Mouse (Mus musculus): Measurements from ENCODE around the gene Kbtbd2.

The Kbtbd2 gene

DNA sequence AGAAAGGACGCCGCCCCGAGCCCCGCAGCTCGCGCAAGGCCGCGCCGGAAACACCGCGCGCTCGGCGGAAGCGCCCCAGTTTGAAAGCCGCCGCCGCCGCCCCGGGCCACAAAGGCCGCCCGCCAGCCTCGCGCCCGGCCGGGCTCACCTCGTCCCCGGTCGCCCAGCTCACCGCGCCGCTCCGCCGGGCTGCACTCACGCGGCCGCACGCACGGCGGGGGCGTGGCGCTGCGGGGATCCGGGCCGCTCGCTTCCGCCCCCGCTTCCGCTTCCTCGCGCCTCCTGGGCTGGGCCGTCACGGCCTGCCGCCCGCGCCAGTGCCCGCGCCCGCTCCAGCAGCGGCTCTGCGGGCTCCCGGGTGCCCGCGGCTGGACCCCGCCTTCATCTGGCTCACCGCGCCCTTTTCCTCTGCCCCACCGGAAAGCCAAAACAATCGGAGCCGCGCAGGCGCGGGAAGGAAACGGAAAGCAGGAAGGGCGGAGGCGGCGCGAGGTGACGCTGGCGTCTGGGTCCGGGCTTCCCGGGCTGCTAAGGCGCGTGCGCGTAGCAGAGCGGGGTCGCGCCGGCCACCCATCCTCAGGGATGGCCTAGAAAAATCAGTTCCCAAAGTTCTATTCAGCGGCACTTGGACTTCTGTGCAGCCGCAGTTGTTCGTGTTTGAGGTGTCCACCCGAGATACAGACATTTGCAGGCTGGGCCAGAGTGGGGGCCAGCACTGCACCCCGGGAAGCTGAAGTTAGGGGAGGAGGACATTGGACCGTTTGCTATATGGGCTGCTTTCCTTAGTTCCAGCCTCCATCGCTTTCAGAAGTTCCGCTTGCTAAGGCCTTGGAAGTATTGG is at the start of gene Kbtbd2:
Gene Kbtbd2, minus strand, starts transcription at position 503 of the 841 bp plus-strand sequence.
- peak; percentile 97 for DNase-seq (ENCODE audit: low read depth, low spot score)

DNA sequence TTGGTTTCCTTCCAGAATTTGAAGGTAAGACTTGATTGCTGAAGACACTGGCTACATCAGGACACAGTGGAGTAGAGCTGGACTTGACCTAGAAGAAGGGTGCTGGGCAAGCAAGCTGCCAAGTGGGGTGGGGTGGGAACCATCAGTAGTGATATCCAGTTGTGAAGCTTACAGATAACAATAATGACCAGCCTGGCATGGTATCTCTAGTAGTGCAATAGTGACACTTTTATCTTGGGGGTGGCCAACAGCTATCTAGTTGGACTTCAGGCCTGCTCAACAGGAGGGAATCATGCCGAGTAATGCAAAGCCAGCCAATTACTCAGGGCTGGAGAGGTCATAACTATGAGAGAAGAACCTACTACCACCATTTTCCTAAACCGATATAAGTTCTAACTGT is 46.8 kb upstream of the Kbtbd2 start:
- no peak for DNase-seq (ENCODE audit: low read depth, low spot score)

DNA sequence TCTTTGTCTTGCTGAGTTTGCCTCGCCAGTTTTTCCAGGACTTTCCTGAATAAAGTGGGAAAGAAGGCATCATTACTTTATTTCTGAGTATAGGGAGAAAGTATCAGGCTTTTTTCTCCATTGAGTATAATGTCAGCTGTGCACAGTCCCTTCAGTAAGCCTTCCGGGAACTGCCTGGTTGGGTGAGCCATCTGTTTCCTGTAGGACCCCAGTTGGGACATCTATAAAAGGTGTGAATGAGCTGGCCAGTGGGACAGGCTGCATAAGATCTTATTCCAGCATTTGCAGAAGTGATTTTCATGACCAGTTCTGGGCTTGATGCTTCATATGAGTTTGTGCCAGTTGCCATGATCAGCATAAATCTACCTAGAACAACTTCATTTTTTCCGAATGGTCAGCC is 45.6 kb upstream of the Kbtbd2 start:
- no peak for DNase-seq (ENCODE audit: low read depth, low spot score)

DNA sequence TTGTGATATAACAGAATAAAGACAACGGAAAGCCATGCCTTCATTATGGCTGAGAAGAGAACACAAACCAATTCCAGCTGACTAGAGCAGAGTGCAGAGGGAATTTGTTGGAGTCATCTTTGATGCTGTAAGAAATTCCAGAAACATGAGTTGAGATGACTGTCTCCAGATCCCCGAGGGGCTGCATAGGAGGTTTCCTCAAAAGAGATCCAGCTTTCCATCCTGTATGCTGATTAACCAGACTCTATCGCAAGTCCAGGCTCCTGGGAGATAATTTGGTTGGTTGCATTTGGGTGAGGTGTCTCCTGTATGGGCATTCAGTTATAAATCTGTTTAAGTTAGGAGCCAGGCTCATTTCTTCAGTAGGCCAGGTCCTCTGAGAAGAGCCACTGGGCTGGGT is 40.0 kb upstream of the Kbtbd2 start:
- DNase-seq (ENCODE audit: low read depth, low spot score): no peak

DNA sequence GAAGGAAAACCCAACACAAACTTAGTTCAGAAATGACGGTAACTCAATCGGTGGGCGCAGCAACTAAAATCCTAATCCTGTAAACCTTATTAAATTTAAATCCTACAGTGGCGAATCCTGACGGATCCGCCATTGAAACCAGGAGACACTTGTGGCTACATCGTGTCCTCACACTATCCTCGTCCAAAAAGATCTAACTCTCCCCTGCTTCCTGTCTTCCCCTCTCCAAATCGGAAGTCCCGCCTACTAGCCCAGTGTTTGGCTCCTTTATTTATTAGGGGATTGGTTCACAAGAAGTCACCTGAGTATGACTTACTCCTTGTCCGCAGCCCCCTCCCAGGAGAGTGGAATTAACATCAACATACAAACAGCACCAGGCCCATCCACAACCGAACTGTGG is 39.6 kb upstream of the Kbtbd2 start:
- no peak for DNase-seq (ENCODE audit: low read depth, low spot score)

DNA sequence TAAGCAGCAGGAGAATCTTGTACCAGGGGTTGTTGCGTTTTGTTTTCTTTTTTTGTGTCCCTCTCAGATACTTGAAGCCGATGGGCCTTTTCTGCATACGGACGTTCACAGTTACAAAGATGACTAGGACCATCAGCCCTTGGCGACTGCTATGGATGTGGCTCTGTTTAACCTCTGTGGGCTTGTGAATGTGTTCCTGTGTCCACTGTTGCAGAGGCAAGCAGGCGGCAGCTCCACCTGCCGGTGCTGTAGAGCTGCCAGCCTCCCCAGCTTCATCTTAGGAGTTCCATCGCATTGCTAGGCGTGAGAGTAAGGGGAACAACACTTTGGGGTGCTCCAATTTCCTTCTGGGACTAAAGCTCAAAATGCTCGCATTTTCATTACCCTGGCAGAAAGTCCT is 37.9 kb upstream of the Kbtbd2 start:
- peak; percentile 31 for DNase-seq (ENCODE audit: low read depth, low spot score)

DNA sequence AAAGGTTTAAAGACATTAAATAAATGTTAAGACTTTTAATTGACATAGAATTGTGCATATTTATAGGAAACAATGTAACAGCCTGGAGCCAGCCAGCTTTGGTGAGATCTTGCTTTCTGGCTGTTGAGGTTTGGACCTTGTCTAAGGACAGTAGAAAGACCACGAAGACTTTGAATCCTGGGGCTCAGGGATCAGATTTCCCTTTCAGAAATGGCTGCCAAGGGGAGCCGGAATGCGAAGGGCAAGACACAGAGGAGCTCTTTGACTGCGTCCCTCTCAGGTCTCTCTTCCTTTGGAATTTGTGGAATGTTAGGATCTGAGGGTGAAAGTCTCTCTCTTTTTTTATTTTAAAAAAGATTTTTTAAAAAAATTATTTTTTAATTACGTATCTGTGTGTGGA is 37.2 kb upstream of the Kbtbd2 start:
- no peak for DNase-seq (ENCODE audit: low read depth, low spot score)

DNA sequence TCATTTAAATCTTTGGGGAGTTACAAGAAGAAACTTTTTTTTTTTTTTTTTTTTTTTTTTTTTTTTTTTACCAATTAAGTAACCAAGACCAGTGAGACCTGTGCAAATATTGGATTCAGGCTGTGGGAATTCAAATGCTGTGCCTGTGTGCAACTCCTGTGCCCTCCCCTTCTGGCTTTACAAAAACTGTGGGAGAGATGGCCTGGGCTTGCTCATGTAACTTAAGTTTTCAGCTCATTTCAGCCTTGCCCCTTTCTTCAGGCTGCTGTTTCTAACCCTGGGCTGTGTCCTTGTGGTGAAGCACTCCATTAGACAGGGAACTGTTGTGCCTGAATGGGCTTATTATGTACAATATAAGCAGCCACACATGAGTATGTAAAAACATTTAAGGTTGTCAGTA is 35.2 kb upstream of the Kbtbd2 start:
- no peak for DNase-seq (ENCODE audit: low read depth, low spot score)

DNA sequence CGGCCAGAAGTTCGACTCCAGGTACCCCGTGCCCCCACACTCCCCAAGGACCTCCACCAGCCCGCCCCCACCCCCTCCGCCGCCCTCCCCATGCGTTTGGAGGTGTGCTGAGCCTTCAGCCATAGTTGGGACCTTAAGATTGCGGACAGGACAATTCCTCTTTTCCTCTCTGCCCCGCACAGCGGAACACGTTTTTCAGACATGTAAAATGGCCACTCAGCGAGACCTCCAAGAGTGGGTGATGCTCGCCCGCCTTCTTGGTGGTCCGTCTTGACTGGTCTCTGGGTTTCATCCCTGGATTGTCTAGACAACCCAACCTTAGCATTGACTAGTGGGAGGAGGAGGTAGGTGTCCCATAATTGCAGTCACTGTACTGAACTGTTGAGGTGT is 34.8 kb upstream of the Kbtbd2 start:
- no peak for DNase-seq (ENCODE audit: low read depth, low spot score)

DNA sequence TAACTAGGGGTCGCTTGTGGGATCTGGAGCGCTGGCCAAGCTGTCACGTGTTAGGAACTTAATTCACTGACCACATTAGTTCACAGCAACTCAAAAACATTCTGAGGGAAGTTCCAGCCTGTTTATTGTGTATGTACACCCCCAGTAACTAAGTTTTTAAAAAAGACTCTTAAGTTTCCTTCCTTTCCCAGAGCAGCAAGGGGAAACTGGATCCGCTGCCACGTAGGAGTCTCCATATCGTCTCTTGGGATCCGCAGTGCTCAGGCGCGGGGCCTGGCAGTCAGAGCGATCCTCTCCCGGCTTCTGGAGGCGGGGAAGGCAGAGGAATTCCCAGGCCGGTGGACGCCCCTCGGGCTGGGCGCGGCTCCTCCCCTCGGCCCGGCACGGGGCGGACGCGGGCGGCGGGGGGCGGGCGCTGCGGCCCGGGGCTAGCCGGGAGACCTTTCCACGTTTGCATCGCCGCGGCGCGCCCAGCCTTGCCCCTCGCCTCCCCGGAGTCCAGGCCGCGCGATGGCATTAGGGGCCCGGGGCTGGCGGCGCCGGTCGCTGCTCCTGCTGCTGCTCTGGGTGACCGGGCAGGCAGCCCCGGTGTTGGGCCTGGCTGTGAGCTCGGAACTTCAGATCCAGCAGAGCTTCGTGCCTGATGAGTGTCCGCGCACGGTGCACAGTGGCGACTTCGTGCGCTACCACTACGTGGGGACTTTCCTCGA is 34.2 kb upstream of the Kbtbd2 start, which contains the start of gene Fkbp9:
Gene Fkbp9, plus strand, starts transcription at position 363 of the 710 bp plus-strand sequence.
- DNase-seq (ENCODE audit: low read depth, low spot score): peak; percentile 45

DNA sequence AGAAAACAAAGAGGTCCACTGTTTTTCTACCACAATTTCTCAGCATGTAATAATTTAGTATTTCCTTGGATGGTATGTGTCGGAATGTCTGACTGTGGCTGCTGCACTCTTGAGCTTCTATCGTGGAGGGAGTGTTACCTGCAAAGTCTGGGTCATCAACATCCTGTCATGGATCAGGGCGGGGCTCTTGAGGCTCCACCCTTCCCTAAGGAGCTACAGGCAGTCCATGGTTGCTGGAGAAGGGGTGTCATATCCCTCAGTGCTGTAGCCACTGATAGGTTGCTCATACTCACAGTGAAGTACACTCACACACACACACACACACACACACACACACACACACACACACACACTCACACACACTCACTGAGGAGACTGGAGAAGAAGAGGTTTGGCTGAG is 28.0 kb upstream of the Kbtbd2 start:
- no peak for DNase-seq (ENCODE audit: low read depth, low spot score)

DNA sequence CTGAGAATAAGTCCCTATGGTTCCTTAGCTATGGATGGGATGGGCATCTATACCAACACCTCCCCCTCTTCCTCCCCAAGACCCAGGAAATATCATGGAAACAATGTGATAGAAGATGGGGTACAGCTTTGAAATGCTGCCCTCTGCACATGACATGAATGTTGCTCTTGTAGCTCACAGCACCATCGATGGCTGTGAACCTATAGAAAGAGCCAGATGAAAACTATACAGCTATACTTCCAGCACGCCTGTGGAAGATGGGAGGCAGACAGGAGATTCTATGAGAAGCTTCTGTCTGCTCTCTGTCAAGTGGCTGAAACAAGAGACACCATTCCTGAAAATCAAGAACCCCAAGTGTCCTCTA is 21.5 kb upstream of the Kbtbd2 start:
- DNase-seq (ENCODE audit: low read depth, low spot score): no peak

DNA sequence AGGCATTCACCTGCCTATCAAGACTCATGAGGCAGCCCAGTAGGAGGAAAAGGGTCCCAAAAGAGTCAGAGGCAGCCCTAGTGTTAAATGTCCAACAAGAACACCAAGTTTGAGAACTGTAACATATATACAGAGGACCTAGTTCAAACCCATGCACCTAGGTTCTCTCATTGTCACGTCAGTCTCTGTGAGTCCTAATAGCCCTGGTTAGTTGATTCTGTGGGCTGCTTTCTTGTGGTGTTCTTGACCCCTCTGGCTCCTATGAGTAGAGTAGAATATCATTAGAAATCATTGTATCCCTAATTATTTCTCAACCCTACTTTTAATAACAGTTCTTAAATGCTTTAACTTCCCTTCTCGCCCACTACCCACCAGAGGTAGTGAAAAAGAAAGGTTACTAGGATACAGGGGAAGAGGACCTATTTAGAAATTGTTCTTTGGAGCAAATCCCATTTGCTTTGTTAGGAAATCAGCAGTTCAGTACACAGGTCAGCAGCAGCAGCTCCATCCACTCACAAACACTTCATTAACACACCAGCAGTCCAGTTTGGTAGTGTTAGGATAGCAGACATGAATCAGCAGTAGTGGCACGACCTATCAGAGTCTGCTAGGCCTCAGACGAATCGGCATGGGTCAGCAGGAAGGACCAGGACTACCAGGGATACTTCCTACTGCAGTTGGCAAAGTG is 21.0 kb upstream of the Kbtbd2 start:
- no peak for DNase-seq (ENCODE audit: low read depth, low spot score)

DNA sequence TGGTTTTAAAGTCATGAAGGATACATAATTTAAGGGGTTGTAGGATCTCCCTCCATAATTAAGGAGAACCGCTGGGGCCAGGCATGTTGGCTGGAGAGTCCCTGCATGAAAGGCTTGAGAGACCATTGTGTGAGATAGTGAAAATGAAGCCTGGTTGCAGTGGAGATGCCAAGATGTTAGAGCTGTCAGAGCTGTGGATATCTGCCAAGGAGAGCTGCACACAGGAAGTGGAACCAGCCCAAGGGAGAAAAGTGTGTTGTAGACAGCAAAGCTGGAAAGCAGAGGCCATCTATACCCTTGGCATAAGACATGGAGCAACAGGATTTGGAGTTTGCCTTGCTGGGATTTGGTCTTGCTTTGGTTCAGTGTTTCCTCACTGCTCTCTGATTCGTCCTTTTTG is 15.7 kb upstream of the Kbtbd2 start:
- no peak for DNase-seq (ENCODE audit: low read depth, low spot score)

DNA sequence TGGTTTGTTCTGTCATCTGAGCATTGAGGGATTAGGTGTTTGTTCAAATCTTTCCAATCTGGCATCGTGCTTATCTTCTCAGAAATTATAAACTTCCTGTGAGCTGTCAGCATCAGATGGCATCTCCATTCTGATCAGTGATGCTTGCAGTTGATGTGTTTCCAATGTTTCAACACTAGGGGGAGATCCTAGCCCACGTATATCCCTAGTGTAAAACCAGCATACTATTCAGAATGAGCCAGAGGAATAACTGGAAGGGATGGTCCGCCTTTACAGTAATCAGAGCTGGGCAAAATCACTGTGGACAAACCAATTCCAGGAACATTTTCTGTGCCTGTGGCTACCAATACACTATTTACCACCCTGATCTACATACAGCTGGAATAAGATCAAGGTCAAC is 11.0 kb upstream of the Kbtbd2 start:
- peak; percentile 80 for DNase-seq (ENCODE audit: low read depth, low spot score)

DNA sequence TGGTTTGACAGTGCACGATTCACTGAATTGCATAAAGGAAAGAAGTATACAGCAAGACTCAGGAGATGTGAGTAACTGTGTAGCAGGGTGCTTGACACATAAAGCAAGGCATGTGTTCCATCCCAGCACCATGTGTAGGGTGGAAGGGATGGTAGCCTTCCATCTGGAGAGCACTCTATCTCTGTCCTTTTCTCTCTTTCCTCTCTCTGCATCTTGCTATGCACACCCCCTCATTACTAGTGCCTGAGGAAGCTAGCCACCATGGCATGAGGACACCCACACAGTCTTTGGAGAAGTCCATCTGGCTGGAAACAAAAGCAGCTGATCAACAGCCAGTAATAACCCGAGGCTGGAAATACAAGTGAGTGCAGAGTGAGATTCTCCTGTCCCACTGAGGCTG is 8.6 kb upstream of the Kbtbd2 start:
- peak; percentile 78 for DNase-seq (ENCODE audit: low read depth, low spot score)

DNA sequence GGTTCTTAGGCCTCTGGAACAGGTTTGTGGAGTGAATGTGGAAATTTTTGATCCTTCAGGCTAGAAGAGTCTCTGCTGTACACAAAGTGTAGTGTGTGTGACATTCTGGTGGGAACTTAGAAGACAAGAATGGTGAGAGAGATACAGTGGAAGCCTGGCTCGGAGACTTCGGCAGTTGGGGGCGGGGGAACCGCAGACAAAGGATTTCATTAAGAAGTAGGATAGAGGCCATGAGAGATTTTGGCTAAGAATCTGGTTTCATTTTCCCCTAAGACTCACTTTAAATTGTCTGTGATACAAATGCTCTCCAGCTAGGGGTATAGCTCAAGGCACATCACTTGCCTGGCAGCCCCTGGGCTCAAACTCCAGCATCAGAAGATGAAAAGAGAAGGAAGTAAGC is 7.4 kb upstream of the Kbtbd2 start:
- DNase-seq (ENCODE audit: low read depth, low spot score): no peak

DNA sequence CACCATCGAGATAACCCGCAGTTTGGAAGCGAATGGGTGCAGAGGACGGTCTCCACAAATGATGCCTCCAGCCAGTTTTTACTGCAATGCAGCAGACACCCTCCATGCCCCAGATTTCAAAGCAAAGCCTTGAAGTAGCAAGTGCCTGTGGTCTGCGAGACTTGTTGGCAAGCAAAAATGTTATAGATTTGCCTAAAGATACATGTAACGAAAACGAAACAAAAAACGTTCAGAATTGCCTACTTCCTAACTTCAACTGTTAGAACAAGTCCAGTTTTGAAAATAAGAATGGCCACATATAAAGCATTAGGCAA is 496 bp upstream of the Kbtbd2 start:
- no peak for DNase-seq (ENCODE audit: low read depth, low spot score)

DNA sequence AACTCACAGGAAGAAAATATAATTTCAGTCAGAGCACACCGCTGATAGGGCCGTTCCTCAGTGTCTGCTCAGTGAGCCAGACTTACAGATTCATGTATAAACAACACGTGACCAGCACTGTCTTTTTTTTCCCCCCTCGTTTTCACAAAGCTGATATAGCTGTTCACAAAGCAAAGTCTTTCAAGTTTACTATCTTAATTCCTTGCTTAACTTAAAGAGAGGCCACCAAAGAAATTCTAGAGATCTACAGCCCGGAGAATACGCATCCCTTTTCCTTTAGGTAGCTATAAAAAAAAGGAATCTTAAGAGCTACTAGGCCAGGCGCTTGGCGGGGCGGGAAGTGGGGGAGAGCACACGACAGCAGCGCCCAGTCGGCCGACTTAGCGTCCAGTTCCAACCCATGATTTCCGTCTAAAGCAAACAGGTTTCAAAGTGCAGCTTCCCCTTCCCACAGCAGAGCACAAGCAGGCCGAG is 908 bp downstream of the Kbtbd2 start:
- peak; percentile 66 for DNase-seq (ENCODE audit: low read depth, low spot score)

DNA sequence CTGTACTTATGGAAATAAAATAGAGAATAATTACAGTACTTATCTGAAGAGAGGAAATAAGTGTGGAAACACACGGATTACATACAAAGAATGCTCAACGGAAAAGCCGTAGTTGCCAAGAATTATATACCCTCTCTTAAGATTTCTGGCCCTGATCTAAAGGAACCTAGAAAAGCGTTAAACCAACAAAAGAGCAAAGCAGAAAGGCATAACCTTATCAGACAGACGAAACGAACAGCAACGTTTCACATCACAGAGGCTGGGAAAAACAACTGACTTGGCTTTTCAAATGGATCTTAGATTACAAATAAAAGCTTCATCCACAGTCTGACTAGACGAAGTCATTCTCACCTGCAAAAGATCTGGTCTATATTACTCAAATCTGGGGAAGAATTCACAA is 1.4 kb downstream of the Kbtbd2 start:
- DNase-seq (ENCODE audit: low read depth, low spot score): no peak

DNA sequence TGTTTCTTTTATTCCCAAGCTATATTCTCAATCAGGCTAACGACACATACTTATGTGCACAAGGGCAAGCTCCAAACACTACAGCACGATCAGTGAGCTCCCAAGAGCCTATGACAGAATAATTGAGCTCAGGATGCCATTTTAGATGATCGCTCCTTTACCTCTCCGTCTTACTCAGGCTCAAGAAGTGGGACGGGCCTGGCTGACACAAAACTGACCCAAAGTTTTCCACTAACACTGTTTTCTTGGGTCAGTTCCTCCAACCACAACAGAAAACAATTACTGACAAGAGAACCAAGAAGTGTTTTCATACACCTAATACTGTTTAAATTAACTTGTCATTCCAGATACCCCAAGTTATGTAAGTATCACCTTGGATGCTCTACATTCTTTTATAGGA is 2.8 kb downstream of the Kbtbd2 start:
- DNase-seq (ENCODE audit: low read depth, low spot score): no peak

DNA sequence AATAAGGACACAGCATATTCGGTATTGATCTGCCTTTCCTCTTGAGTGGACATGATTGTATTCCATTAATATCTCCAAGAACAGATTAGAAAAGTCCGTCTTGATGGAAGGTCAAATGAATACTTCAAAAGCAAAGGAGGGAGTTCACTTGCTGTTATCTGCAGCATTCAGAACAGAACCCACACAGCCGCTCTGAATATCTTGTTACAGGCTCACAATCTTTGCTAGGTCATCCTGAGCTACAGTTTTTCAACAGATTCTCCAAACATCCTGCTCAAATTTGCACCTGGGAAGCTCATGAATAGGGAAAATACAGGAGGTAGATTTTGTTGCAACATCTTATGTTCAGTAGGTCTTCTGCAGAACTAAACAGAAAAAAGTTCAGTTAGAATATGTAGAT is 8.3 kb downstream of the Kbtbd2 start:
- DNase-seq (ENCODE audit: low read depth, low spot score): no peak

DNA sequence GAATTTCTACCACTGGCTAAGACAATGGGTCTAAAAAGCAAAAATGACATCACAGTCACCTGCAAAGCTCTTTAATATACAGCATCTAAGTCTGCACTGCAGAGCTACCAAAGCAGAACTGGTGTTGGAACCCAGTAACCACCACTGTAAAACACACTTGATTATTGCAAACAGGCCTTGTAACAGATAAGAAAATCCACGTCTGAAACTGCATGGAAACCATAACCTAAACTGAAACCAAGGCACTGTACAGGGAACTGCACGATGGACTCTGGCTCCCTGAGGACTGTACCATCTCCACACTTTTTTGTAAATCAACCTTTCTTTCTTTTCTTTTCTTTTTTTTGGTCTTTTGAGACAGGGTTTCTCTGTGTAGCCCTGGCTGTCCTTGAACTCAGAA is 9.9 kb downstream of the Kbtbd2 start:
- DNase-seq (ENCODE audit: low read depth, low spot score): no peak

All from brain, adult 2 months (tissue).